Mouse (Mus musculus): Measurements from ENCODE around the gene Cpne1. TPM values are rescaled to one million over a fixed set of nuclear protein-coding genes. Genes with fewer than 3 reads are reported as not detected.

The Cpne1 gene
- total and polyA plus RNA-seq, 2 experiments from 2014 or later, result 12.8 to 49.8 TPM

GRCm38 (mm10) chr2:156143953-156144724 is 32.4 kb upstream of the Cpne1 start, which contains the start of the genes Romo1 and Nfs1:
Gene Romo1, plus strand, starts transcription at chr2:156144039.
Gene Nfs1, minus strand, starts transcription at chr2:156144186.
- Histone ChIP-seq H3K4me3 (ENCODE audit: low read length) (peak within 1 kb of the TSS; percentile 57), H3K9me3 (ENCODE audit: low read length) (no peaks in the 10 kb centered on the region), H3K4me2 (ENCODE audit: low read depth, low read length) (peak within 1 kb of the TSS; percentile 67), H3K27me3 (ENCODE audit: insufficient read depth, low read length) (no peaks in the 10 kb centered on the region), H3K9ac (replicated peaks; ENCODE audit: low read length) (peak within 1 kb of the TSS; percentile 62), H3K36me3 (ENCODE audit: insufficient read depth, low read length) (peaks cover 21% of the 10 kb centered on the region), H3K4me1 (ENCODE audit: insufficient read depth, low read length) (peaks cover 7% of the 10 kb centered on the region; the same call in 1 of the 2 replicates), H3K27ac (peak within 1 kb of the TSS; percentile 83)
- ATAC-seq, result peak; percentile 100
- 3% methylated on average over 65 of the region's 70 CpGs for WGBS
- peak; percentile 79 for TF ChIP-seq CTCF (IDR thresholded peaks at IDR 0.05; ENCODE audit: low read depth)
- DNase-seq (ENCODE audit: low spot score), result peak; percentile 98

- no peak for TF ChIP-seq CTCF (IDR thresholded peaks at IDR 0.05; ENCODE audit: low read depth)
- H3K27me3 ChIP-seq (ENCODE audit: insufficient read depth, low read length), result no peaks in the 10 kb centered on the region
- no peaks in the 10 kb centered on the region for H3K9me3 ChIP-seq (ENCODE audit: low read length)
- peaks cover 7% of the 10 kb centered on the region; the same call in 1 of the 2 replicates for H3K4me1 ChIP-seq (ENCODE audit: insufficient read depth, low read length)
- no peak for DNase-seq (ENCODE audit: low spot score)
- peak overlapping the region; percentile 62 for H3K9ac ChIP-seq (replicated peaks; ENCODE audit: low read length)
- peak overlapping the region; percentile 83 for H3K27ac ChIP-seq
- WGBS, result 1% methylated on average over 16 of the region's 16 CpGs
- H3K4me2 ChIP-seq (ENCODE audit: low read depth, low read length), result peak overlapping the region; percentile 67
- peaks cover 17% of the 10 kb centered on the region for H3K36me3 ChIP-seq (ENCODE audit: insufficient read depth, low read length)
- H3K4me3 ChIP-seq (ENCODE audit: low read length), result peak overlapping the region; percentile 57
- ATAC-seq, result peak; percentile 6
Observed at GRCm38 (mm10) chr2:156143367-156143766, 31.6 kb upstream of the Cpne1 start.

GRCm38 (mm10) chr2:156142820-156143219 is 31.1 kb upstream of the Cpne1 start:
- Histone ChIP-seq H3K36me3 (ENCODE audit: insufficient read depth, low read length) (peaks cover 13% of the 10 kb centered on the region), H3K27me3 (ENCODE audit: insufficient read depth, low read length) (no peaks in the 10 kb centered on the region), H3K9me3 (ENCODE audit: low read length) (no peaks in the 10 kb centered on the region), H3K4me2 (ENCODE audit: low read depth, low read length) (peak overlapping the region; percentile 67), H3K27ac (peak overlapping the region; percentile 83; the same call in 1 of the 2 replicates), H3K4me1 (ENCODE audit: insufficient read depth, low read length) (peaks cover 7% of the 10 kb centered on the region; the same call in 1 of the 2 replicates), H3K4me3 (ENCODE audit: low read length) (peak overlapping the region; percentile 57), H3K9ac (replicated peaks; ENCODE audit: low read length) (peak overlapping the region; percentile 62)
- no peak for ATAC-seq
- 80% methylated on average over 2 of the region's 2 CpGs for WGBS
- TF ChIP-seq CTCF (IDR thresholded peaks at IDR 0.05; ENCODE audit: low read depth), result peak; percentile 18
- no peak for DNase-seq (ENCODE audit: low spot score)

- Histone ChIP-seq H3K9me3 (ENCODE audit: low read length) (no peaks in the 10 kb centered on the region), H3K4me3 (ENCODE audit: low read length) (no peak overlapping the region), H3K4me2 (ENCODE audit: low read depth, low read length) (no peak overlapping the region), H3K27ac (no peak overlapping the region), H3K27me3 (ENCODE audit: insufficient read depth, low read length) (no peaks in the 10 kb centered on the region), H3K36me3 (ENCODE audit: insufficient read depth, low read length) (no peaks in the 10 kb centered on the region; the same call in 1 of the 2 replicates), H3K4me1 (ENCODE audit: insufficient read depth, low read length) (no peaks in the 10 kb centered on the region), H3K9ac (replicated peaks; ENCODE audit: low read length) (no peak overlapping the region)
- no peak for ATAC-seq
- WGBS, result 92% methylated on average over 6 of the region's 6 CpGs
- DNase-seq (ENCODE audit: low spot score), result no peak
- TF ChIP-seq CTCF (IDR thresholded peaks at IDR 0.05; ENCODE audit: low read depth), result peak; percentile 39
Observed at GRCm38 (mm10) chr2:156135695-156136094, 23.9 kb upstream of the Cpne1 start.

- no peak overlapping the region for H3K4me3 ChIP-seq (ENCODE audit: low read length)
- DNase-seq (ENCODE audit: low spot score), result no peak
- 89% methylated on average over 5 of the region's 5 CpGs for WGBS
- H3K27me3 ChIP-seq (ENCODE audit: insufficient read depth, low read length), result no peaks in the 10 kb centered on the region
- no peak for ATAC-seq
- H3K9ac ChIP-seq (replicated peaks; ENCODE audit: low read length), result no peak overlapping the region
- H3K36me3 ChIP-seq (ENCODE audit: insufficient read depth, low read length), result no peaks in the 10 kb centered on the region; the same call in 1 of the 2 replicates
- H3K4me2 ChIP-seq (ENCODE audit: low read depth, low read length), result no peak overlapping the region
- no peak for TF ChIP-seq CTCF (IDR thresholded peaks at IDR 0.05; ENCODE audit: low read depth)
- no peaks in the 10 kb centered on the region for H3K4me1 ChIP-seq (ENCODE audit: insufficient read depth, low read length)
- no peaks in the 10 kb centered on the region for H3K9me3 ChIP-seq (ENCODE audit: low read length)
- H3K27ac ChIP-seq, result no peak overlapping the region
Observed at GRCm38 (mm10) chr2:156134161-156134560, 22.4 kb upstream of the Cpne1 start.

- Histone ChIP-seq H3K9me3 (ENCODE audit: low read length) (no peaks in the 10 kb centered on the region), H3K27ac (no peak within 1 kb of the TSS), H3K4me2 (ENCODE audit: low read depth, low read length) (no peak within 1 kb of the TSS), H3K36me3 (ENCODE audit: insufficient read depth, low read length) (peaks cover 10% of the 10 kb centered on the region; the same call in 1 of the 2 replicates), H3K4me3 (ENCODE audit: low read length) (no peak within 1 kb of the TSS), H3K4me1 (ENCODE audit: insufficient read depth, low read length) (no peaks in the 10 kb centered on the region), H3K9ac (replicated peaks; ENCODE audit: low read length) (no peak within 1 kb of the TSS), H3K27me3 (ENCODE audit: insufficient read depth, low read length) (no peaks in the 10 kb centered on the region)
- TF ChIP-seq CTCF (IDR thresholded peaks at IDR 0.05; ENCODE audit: low read depth), result no peak
- 96% methylated on average over 5 of the region's 5 CpGs for WGBS
- no peak for DNase-seq (ENCODE audit: low spot score)
- ATAC-seq, result no peak
Observed at GRCm38 (mm10) chr2:156126992-156127391, 15.2 kb upstream of the Cpne1 start, which contains the start of gene Gm28036. Gene Gm28036, minus strand, starts transcription at chr2:156127092.

Data from hindbrain, postnatal 0 days (tissue).